Mouse (Mus musculus): ENCODE data around the gene Jaml. TPM values are rescaled to one million over a fixed set of nuclear protein-coding genes. Genes with fewer than 3 reads are reported as not detected.

Jaml gene
- polyA plus RNA-seq, 1 experiment from 2014 or later: 0.38 TPM

DNA sequence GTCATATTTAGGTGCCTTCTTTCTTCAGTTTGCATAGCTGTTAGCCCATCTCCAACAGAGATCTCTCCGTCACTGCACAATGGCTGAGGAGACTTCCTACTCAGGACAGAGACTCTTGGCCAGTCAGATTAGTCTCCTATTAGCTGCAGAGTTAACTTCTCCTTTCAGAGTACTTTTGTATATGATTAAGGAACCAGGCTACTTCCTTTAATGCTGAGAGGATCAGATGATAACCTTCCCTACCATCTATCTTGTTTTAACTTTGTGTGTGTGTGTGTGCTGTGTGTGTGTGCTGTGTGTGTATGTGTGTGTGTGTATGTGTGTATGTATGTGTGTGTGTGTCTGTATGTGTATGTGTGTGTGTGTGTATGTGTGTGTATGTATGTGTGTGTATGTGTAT is 29.3 kb upstream of the Jaml start:
- 78% methylated on average over 1 of the region's 1 CpGs for WGBS
- H3K36me3 ChIP-seq: no peaks in the 10 kb centered on the region
- H3K27ac ChIP-seq: no peak overlapping the region
- no peak for DNase-seq (ENCODE audit: low spot score)
- H3K27me3 ChIP-seq (ENCODE audit: insufficient read depth, poor library complexity, severe bottlenecking): peaks cover 18% of the 10 kb centered on the region; the same call in 1 of the 2 replicates
- no peaks in the 10 kb centered on the region for H3K4me1 ChIP-seq (replicated peaks)
- no peaks in the 10 kb centered on the region for H3K9me3 ChIP-seq
- H3K4me3 ChIP-seq: no peak overlapping the region

DNA sequence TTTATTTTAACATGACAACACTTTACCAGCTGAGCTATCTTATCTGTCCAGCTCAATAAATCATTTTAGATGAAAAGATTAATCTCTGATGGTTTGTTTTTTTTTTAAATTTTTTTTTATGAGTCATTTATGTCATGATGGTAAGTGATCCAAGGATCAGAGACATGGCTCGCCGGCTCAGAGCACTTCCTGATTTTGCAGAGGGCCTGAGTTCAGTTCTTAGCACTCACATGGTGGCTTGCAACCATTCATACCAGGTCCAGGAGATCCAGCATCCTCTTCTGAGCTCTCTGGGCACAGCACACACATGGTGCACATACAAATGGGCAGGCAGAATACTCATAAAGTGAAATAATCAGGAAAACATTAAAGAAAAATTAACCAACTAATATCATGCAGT is 28.7 kb upstream of the Jaml start:
- H3K9me3 ChIP-seq: no peaks in the 10 kb centered on the region
- no peak for DNase-seq (ENCODE audit: low spot score)
- 85% methylated on average over 2 of the region's 2 CpGs for WGBS
- no peaks in the 10 kb centered on the region for H3K4me1 ChIP-seq (replicated peaks)
- no peaks in the 10 kb centered on the region for H3K36me3 ChIP-seq
- H3K27me3 ChIP-seq (ENCODE audit: insufficient read depth, poor library complexity, severe bottlenecking): peaks cover 14% of the 10 kb centered on the region; the same call in 1 of the 2 replicates
- no peak overlapping the region for H3K27ac ChIP-seq
- H3K4me3 ChIP-seq: no peak overlapping the region

DNA sequence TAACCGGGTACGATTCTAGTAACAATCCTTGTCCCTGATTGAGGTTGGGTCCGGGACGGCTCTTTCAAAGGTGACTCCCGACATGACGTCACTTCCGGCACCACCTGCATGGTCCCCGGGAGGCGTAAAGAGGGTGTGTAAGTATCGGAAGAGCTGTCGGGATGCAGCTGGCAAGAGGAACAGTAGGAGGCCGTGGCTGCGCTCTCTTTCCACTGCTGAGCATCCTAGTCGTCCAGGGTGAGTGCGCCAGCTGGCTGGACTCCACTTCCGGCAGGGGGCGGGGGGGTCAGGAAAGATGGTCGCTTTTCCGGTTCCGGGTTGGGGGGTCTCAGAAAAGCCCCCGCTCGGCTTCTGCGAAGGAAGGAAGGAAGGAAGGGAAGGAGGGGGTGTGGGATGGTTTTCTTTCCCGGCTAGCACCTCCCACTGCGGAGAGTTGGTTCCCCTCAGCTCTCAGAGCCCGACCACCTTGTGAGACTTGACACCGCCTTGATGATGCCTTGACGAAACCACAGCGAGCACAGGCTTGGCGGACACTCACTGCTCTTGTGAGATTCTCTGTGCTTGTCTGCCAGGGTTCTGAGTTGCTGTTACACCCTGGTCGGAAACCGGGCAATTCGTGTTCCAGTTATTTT is 23.8 kb upstream of the Jaml start, which contains the start of gene Mpzl3:
Gene Mpzl3, plus strand, starts transcription at position 105 of the 632 bp plus-strand sequence.
- peaks cover 8% of the 10 kb centered on the region; the same call in 1 of the 2 replicates for H3K4me1 ChIP-seq (replicated peaks)
- peak within 1 kb of the TSS; percentile 68 for H3K4me3 ChIP-seq
- peak; percentile 91 for DNase-seq (ENCODE audit: low spot score)
- H3K27me3 ChIP-seq (ENCODE audit: insufficient read depth, poor library complexity, severe bottlenecking): peaks cover 36% of the 10 kb centered on the region
- peak within 1 kb of the TSS; percentile 96 for H3K27ac ChIP-seq
- H3K9me3 ChIP-seq: no peaks in the 10 kb centered on the region
- H3K36me3 ChIP-seq: no peaks in the 10 kb centered on the region
- WGBS: under 1% methylated on average over 33 of the region's 33 CpGs

DNA sequence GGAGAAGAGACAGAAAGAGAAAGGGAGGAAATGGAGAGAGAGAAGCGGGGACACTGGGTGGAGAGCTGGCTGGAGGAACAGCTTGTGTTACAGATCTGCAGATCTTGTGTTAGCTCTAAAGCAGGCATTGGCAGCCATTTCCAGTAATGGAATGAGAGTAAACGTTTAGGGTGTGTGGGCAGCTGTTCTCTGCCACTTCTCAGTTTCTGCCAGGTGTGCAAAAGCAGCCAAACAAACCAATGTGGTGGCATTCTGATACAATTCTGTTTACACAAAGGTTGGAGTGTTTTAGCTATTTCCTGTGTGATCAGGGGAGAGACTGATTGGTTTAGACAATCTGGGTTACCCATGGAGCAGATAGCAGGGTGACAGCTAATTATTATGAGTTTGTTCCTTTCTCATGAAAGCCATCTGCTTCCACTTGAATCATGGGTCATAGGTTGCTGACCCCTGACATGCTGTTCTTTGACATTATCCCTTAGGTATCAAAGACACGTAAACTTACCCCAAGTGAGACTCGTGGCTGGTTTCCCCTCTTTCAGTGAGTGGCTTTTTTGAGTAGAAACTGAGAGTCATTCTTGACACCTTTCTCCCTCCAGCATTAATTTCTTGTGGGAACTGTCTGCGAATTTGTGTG is 20.6 kb upstream of the Jaml start:
- Histone ChIP-seq H3K4me3 (no peak overlapping the region), H3K4me1 (replicated peaks) (peaks cover 10% of the 10 kb centered on the region; the same call in 1 of the 2 replicates), H3K36me3 (no peaks in the 10 kb centered on the region), H3K27ac (no peak overlapping the region), H3K27me3 (ENCODE audit: insufficient read depth, poor library complexity, severe bottlenecking) (peaks cover 34% of the 10 kb centered on the region), H3K9me3 (no peaks in the 10 kb centered on the region)
- DNase-seq (ENCODE audit: low spot score): peak; percentile 35
- WGBS: 42% methylated on average over 5 of the region's 5 CpGs

DNA sequence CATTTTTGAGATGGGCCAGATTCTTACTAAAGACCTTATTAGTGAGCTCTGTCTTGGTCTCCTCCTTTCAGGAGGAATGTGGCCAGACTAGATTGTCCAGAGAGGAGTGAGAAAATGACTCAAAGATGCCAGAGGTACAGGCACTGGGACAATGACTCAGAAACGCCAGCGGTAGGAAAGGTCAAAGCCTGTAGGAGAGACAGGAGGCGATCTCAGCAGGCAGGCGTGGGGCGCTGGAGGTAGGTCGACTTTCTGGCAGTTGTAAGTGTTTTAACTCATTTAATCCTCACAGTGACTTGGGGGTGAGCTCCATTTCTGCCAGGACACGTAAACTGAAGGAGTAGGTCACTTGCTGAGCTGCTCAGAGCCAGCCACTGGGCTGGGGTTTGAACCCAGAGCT is 18.8 kb upstream of the Jaml start:
- DNase-seq (ENCODE audit: low spot score): no peak
- 47% methylated on average over 7 of the region's 7 CpGs for WGBS
- Histone ChIP-seq H3K9me3 (no peaks in the 10 kb centered on the region), H3K4me1 (replicated peaks) (peaks cover 10% of the 10 kb centered on the region; the same call in 1 of the 2 replicates), H3K4me3 (no peak overlapping the region), H3K27ac (no peak overlapping the region), H3K36me3 (no peaks in the 10 kb centered on the region), H3K27me3 (ENCODE audit: insufficient read depth, poor library complexity, severe bottlenecking) (peaks cover 34% of the 10 kb centered on the region)

DNA sequence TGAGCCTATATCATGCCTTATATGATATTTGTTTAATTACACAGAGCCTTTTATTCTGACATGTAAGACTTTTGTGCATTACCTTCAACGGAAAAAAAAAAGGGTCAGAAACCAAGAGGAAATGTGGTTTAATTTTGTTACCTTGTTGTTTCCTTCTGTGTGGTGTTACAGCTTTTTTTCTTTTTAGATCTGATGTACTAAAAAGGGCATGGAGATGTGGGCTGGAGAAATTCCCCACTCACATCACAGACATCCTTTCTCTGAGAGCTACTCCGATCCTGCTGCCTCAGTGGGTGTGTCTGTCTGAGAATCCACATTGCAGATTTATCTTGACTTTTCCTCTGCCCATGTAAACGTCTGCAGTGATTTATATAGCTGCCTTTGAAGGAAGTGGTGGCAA is 16.3 kb upstream of the Jaml start:
- Histone ChIP-seq H3K36me3 (no peaks in the 10 kb centered on the region), H3K27ac (no peak overlapping the region), H3K9me3 (no peaks in the 10 kb centered on the region), H3K4me1 (replicated peaks) (peaks cover 10% of the 10 kb centered on the region; the same call in 1 of the 2 replicates), H3K27me3 (ENCODE audit: insufficient read depth, poor library complexity, severe bottlenecking) (peaks cover 24% of the 10 kb centered on the region; the same call in 1 of the 2 replicates), H3K4me3 (no peak overlapping the region)
- DNase-seq (ENCODE audit: low spot score): no peak
- 86% methylated on average over 3 of the region's 3 CpGs for WGBS

DNA sequence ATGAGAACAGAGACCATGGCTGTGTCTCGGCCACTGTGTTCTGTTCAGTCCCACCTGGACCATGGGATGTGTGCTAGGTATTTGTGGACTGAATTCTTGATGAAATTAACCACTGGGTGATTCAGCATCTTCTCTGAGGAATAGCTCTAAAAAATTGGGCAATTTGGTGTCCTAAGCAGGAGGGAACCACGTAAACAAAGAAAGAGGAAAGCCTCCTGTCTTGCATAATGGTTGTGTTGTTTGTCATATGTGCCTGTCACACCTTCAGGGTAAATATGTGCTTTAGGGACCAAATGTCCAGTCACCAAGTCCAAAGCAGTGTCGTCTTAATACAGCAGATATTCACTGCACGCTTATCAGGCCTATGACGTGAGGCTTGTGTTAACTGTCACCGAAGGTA is 14.6 kb upstream of the Jaml start:
- Histone ChIP-seq H3K27ac (no peak overlapping the region), H3K9me3 (no peaks in the 10 kb centered on the region), H3K4me3 (no peak overlapping the region), H3K4me1 (replicated peaks) (0 out of 2 replicates have a peak, but pooled peaks cover 4% of the 10 kb centered on the region), H3K27me3 (ENCODE audit: insufficient read depth, poor library complexity, severe bottlenecking) (peaks cover 17% of the 10 kb centered on the region; the same call in 1 of the 2 replicates), H3K36me3 (no peaks in the 10 kb centered on the region)
- 90% methylated on average over 6 of the region's 6 CpGs for WGBS
- no peak for DNase-seq (ENCODE audit: low spot score)

DNA sequence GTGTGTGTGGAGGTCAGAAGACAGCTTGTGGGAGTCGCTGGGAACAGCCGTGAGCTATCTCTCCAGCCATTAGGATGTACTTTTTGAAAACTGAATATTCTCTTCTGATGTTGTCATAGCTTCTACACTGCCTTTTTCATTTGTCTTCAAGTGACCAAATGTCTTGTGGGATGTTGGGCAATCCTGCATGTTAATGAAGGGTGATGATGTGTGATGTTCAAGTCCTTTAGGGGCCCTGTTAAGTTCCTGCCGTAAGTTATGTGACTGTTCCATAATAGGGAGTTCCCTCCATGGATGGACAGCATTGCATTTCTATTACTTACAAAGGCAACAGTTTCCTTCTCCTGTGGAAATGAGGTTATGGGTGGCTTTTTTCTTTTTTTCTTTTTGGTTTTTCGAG is 12.2 kb upstream of the Jaml start:
- H3K4me3 ChIP-seq: no peak overlapping the region
- H3K27me3 ChIP-seq (ENCODE audit: insufficient read depth, poor library complexity, severe bottlenecking): peaks cover 5% of the 10 kb centered on the region; the same call in 1 of the 2 replicates
- no peaks in the 10 kb centered on the region for H3K36me3 ChIP-seq
- no peak for DNase-seq (ENCODE audit: low spot score)
- 87% methylated on average over 4 of the region's 4 CpGs for WGBS
- no peaks in the 10 kb centered on the region for H3K9me3 ChIP-seq
- no peaks in the 10 kb centered on the region for H3K4me1 ChIP-seq (replicated peaks)
- H3K27ac ChIP-seq: no peak overlapping the region

DNA sequence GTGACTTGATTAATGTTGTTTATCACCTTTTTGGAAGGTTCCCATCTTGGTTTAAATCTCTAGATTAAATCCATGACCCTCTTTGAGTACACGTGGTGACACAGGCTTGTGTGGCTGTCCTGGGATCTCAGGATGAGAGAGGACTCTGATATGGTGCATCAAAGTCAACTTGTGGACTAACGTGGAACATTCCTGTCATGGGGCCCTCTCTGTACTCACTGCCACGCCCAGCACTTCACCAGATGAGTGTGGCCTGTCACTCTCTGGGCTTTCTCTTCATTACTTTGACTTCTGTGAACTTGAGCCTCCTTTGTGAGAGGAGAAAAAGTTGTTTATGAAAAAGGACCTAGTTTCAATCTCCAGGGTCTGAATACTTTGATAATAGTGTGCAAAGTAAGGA is 7.2 kb upstream of the Jaml start:
- Histone ChIP-seq H3K4me1 (replicated peaks) (no peaks in the 10 kb centered on the region), H3K36me3 (no peaks in the 10 kb centered on the region), H3K9me3 (no peaks in the 10 kb centered on the region), H3K27ac (no peak overlapping the region), H3K4me3 (no peak overlapping the region), H3K27me3 (ENCODE audit: insufficient read depth, poor library complexity, severe bottlenecking) (no peaks in the 10 kb centered on the region)
- whole genome bisulfite sequencing: 66% methylated on average over 3 of the region's 3 CpGs
- no peak for DNase-seq (ENCODE audit: low spot score)

DNA sequence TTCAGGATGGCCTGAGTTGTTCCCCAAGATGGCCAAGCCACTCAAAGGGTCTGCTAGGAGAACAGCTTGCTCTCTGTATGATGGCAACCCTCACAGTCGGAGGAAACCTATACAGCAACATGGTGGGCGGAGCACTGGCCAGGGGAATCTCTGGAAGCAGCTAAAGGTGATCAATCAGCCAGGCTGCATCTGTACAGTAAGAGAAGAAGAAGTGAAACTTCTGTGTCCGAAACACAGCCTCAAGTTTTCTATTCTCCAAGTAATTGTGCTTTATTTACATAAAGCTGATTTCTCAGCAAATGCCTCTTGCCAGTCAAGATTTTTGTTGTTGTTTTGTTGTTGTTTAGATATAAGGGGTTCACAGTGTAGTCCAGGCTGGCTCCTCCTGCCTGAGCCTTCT is 1.1 kb upstream of the Jaml start:
- H3K4me3 ChIP-seq: no peak overlapping the region
- no peaks in the 10 kb centered on the region for H3K4me1 ChIP-seq (replicated peaks)
- H3K27ac ChIP-seq: no peak overlapping the region
- no peak for DNase-seq (ENCODE audit: low spot score)
- WGBS: 69% methylated on average over 3 of the region's 3 CpGs
- no peaks in the 10 kb centered on the region for H3K36me3 ChIP-seq
- no peaks in the 10 kb centered on the region for H3K27me3 ChIP-seq (ENCODE audit: insufficient read depth, poor library complexity, severe bottlenecking)
- no peaks in the 10 kb centered on the region for H3K9me3 ChIP-seq

DNA sequence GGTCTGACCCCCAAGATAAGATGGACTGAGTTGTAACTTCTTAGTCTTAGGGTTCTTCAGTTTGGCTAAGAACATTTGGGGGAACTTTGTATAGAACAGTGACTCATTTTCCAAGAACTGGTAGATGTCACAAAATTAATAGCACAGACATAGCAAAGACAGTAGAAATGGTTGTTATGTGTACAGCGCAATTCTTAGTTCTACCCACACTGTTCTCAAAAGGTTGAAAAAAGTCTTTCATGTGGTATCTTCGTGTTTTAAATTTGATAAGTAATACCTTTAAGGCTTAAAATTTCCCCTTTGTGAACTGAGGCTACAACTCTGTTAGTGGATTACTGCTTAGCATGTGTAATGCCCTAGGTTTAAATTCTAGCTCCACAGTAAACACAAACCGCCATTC is 4.1 kb downstream of the Jaml start:
- DNase-seq (ENCODE audit: low spot score): no peak
- Histone ChIP-seq H3K4me1 (replicated peaks) (no peaks in the 10 kb centered on the region), H3K9me3 (no peaks in the 10 kb centered on the region), H3K4me3 (no peak overlapping the region), H3K36me3 (no peaks in the 10 kb centered on the region), H3K27ac (no peak overlapping the region), H3K27me3 (ENCODE audit: insufficient read depth, poor library complexity, severe bottlenecking) (peaks cover 3% of the 10 kb centered on the region)
- 88% methylated on average over 3 of the region's 3 CpGs for WGBS

DNA sequence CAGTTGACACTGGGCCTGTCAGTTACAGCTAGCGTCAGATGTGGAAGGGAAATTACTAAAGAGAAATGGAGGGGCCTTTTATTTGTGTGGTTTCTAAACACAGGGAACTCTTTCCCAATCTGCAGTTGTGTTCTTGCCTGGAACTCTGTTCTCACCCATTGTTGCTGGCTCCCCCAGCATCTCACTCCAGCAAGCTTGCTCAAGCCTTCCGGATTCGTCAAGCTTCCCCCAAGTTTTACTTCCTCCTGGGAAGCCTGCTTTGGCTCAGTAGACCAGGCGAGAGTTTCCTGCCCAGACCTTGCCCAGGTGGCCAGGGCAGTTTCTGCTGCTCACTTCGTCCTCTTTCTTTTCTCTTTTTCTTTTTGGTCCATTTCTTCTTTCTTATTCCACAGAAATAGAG is 5.6 kb downstream of the Jaml start:
- DNase-seq (ENCODE audit: low spot score): no peak
- no peak overlapping the region for H3K27ac ChIP-seq
- WGBS: 75% methylated on average over 5 of the region's 5 CpGs

More for the DNA sequence above, 5.6 kb downstream of the Jaml start:
- Histone ChIP-seq H3K36me3 (no peaks in the 10 kb centered on the region), H3K4me3 (no peak overlapping the region), H3K27me3 (ENCODE audit: insufficient read depth, poor library complexity, severe bottlenecking) (peaks cover 4% of the 10 kb centered on the region), H3K9me3 (no peaks in the 10 kb centered on the region), H3K4me1 (replicated peaks) (no peaks in the 10 kb centered on the region)
